Mouse (Mus musculus): Measurements from ENCODE around the gene Brsk1.

DNA sequence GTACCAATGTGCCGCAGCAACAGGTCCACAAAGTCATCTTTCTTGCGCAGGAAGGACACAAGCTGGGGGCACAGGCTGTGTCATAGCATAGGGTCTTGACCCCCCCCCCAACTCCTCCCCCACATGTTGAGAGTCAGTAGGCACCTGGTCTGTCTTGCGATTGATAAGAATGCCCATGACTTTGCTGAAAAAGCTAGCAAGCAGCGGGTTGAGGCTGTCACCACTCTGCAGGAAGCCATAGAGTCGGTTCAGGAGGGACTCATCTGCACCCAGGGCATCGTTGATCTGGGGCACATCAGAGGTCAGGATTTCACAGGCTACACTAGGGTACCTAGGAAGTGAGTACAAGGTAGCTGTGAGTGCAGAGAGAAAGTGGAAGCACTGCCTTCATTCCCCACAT, 47.2 kb upstream of the Brsk1 start:
- TF ChIP-seq CTCF (IDR thresholded peaks at IDR 0.05; ENCODE audit: borderline replicate concordance, insufficient read depth, low read length): no peak
- TF ChIP-seq POLR2A (IDR thresholded peaks at IDR 0.05; ENCODE audit: low read depth, low read length): no peak

All from embryonic fibroblast, embryonic 13.5 days (primary cell).